Mouse (Mus musculus): ENCODE results near the gene Glo1.

- TF ChIP-seq CTCF (IDR thresholded peaks at IDR 0.05; ENCODE audit: low read depth): no peak
- no peak for TF ChIP-seq EP300 (optimal IDR thresholded peaks at IDR 0.05)
Observed at GRCm38 (mm10) chr17:30549899-30550773, 76.5 kb downstream of the Glo1 start.
